Mouse (Mus musculus): ENCODE data around the gene Camk2n2. TPM values are rescaled to one million over a fixed set of nuclear protein-coding genes. Genes with fewer than 3 reads are reported as not detected.
"Not testable (repeated sequence)": the region's sequence is repeated elsewhere in the genome, so short reads cannot be mapped to it uniquely, and the experiment has no call there.

Camk2n2 gene
- polyA plus RNA-seq (2012; rRNA removed), result 21.5 and 22.1 TPM in 2 replicates

DNA sequence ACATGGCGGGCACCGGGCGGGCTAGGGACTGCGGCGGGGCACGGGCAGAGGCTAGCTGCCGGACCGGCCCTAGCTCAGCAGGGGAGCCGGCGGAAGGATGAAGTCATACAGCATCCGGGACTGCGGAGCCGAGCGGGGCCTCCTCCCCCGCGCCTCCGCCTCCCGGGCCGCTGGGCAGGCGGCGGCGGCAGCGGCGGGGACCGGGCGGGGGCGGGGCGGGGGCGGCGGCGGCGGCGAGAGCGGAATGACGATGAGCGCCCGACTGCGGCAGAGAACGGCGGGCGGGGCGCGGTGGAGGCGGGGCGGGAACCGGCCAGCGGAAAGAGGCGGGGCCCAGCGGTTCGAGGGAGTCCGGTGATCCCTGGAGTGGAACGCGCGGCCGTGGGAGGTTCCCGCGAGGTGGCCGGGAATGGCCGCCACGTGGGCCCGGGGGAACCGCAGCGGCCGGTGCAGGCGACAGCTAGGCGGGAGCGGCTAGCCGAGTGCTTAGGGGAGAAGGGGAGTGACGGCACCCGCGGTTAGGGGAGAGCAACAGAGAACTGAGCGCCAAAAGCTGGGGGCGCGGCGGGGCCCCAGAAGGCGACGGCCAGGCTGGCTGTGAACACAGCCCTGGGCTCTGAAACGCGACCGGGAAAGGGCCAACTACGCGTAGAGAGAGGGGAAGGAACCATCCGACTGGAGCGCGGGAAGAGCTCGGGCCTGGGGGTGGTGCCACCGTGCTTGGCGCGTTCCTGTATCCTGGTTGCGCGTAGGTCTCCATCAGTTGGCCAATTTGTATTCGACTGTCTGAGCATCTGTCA is at the start of gene Camk2n2:
Gene Camk2n2, minus strand, starts transcription at position 97 of the 800 bp plus-strand sequence.
- TF ChIP-seq CTCF (IDR thresholded peaks at IDR 0.05; ENCODE audit: control insufficient read depth, insufficient read depth, insufficient replicate concordance, low read depth, low read length) (no peak), POLR2A (IDR thresholded peaks at IDR 0.05; ENCODE audit: control insufficient read depth, low read depth, low read length) (no peak)
- peaks cover 22% of the 10 kb centered on the region for H3K4me1 ChIP-seq (ENCODE audit: control insufficient read depth, insufficient read depth, low read length)
- peaks cover 2% of the 10 kb centered on the region; the same call in 1 of the 2 replicates for H3K27me3 ChIP-seq (ENCODE audit: control insufficient read depth, insufficient read depth, low read length)
- H3K27ac ChIP-seq (ENCODE audit: control insufficient read depth, insufficient read depth, low read depth, low read length), result peak within 1 kb of the TSS; percentile 32
- peak within 1 kb of the TSS; percentile 88 for H3K4me3 ChIP-seq (ENCODE audit: control insufficient read depth, low read depth, low read length)
- no peaks in the 10 kb centered on the region for H3K36me3 ChIP-seq (ENCODE audit: control insufficient read depth, insufficient read depth, low read length)

DNA sequence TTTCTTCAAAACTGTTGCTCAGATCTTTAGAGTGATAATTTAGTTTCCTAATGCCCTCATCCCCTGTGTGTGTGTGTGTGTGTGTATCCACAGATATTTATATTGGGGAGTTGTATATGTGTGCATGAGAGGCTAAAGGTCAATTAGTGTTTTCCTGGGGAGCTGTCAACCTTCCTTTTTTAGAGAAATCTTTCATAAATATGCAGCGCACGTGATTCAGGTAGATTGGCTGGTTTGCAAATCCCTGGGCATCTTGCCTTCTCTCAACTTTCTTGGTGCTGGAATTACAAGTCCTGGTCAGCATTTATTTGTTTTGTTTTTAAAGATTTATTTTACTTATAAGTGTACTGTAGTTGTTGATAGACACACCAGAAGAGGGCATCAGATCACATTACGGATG is 49.2 kb upstream of the Camk2n2 start:
- TF ChIP-seq POLR2A (IDR thresholded peaks at IDR 0.05; ENCODE audit: control insufficient read depth, low read depth, low read length) (no peak), CTCF (IDR thresholded peaks at IDR 0.05; ENCODE audit: control insufficient read depth, insufficient read depth, insufficient replicate concordance, low read depth, low read length) (no peak)
- no peak overlapping the region for H3K27ac ChIP-seq (ENCODE audit: control insufficient read depth, insufficient read depth, low read depth, low read length)
- H3K4me3 ChIP-seq (ENCODE audit: control insufficient read depth, low read depth, low read length), result no peak overlapping the region
- H3K36me3 ChIP-seq (ENCODE audit: control insufficient read depth, insufficient read depth, low read length), result no peaks in the 10 kb centered on the region
- no peaks in the 10 kb centered on the region for H3K27me3 ChIP-seq (ENCODE audit: control insufficient read depth, insufficient read depth, low read length)
- peaks cover 9% of the 10 kb centered on the region for H3K4me1 ChIP-seq (ENCODE audit: control insufficient read depth, insufficient read depth, low read length)

DNA sequence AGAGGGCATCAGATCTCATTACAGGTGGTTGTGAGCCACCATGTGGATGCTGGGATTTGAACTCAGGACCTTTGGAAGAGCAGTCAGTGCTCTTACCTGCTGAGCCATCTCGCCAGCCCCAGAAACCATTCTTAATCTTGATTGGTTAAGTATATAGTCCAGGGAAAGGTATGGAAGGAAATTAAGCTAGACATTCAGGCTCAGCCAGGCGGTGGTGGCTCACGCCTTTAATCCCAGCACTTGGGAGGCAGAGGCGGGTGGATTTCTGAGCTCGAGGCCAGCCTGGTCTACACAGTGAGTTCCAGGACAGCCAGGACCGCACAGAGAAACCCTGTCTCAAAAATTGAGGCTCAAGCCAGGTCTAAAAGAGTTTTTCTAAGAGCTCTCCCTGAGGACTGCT is 46.9 kb upstream of the Camk2n2 start, which contains the start of gene Eif4g1:
Gene Eif4g1, plus strand, starts transcription at position 301 of the 400 bp plus-strand sequence.
- not testable (repeated sequence) for H3K36me3 ChIP-seq (ENCODE audit: control insufficient read depth, insufficient read depth, low read length); H3K4me3 ChIP-seq (ENCODE audit: control insufficient read depth, low read depth, low read length); H3K27me3 ChIP-seq (ENCODE audit: control insufficient read depth, insufficient read depth, low read length); H3K27ac ChIP-seq (ENCODE audit: control insufficient read depth, insufficient read depth, low read depth, low read length); H3K4me1 ChIP-seq (ENCODE audit: control insufficient read depth, insufficient read depth, low read length)

DNA sequence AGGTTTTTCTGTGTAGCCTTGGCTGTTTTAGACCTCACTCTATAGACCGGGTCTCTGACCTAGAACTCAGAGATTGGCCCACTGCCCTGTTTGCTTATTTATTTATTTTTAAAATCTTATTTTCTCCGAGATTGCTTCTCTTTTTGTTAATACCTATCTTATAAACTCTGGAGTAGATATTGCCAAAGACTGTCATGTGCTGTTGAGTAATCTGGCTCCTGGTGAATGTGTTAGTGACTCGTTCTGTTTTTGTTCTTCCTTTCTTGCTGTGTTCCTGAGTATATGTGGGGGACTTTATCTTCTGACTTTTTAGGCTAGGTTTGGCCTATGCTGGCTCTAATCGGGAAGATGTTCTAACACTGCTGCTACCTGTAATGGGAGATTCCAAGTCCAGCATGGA is 36.6 kb upstream of the Camk2n2 start:
- no peaks in the 10 kb centered on the region for H3K27me3 ChIP-seq (ENCODE audit: control insufficient read depth, insufficient read depth, low read length)
- TF ChIP-seq POLR2A (IDR thresholded peaks at IDR 0.05; ENCODE audit: control insufficient read depth, low read depth, low read length), result no peak
- no peak for TF ChIP-seq CTCF (IDR thresholded peaks at IDR 0.05; ENCODE audit: control insufficient read depth, insufficient read depth, insufficient replicate concordance, low read depth, low read length)
- no peak overlapping the region for H3K27ac ChIP-seq (ENCODE audit: control insufficient read depth, insufficient read depth, low read depth, low read length)
- no peaks in the 10 kb centered on the region for H3K4me1 ChIP-seq (ENCODE audit: control insufficient read depth, insufficient read depth, low read length)
- H3K4me3 ChIP-seq (ENCODE audit: control insufficient read depth, low read depth, low read length), result no peak overlapping the region
- peaks cover 2% of the 10 kb centered on the region for H3K36me3 ChIP-seq (ENCODE audit: control insufficient read depth, insufficient read depth, low read length)

DNA sequence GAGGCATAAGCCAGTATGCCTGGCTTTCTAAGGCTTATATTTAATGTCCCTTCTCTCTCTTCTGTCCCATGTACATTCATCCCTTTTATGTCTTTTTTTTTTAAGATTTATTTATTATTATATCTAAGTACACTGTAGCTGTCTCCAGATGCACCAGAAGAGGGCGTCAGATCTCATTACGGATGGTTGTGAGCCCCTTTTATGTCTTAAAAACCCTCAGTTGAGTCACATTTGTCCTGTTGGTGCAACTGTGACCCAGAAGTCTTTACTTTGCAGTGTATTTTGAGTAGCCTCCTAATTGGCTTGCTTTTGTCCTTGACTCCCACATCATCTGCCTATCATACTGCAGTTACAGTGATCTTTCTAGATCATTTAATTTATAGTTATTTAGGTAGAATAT is 32.2 kb upstream of the Camk2n2 start:
- H3K27me3 ChIP-seq (ENCODE audit: control insufficient read depth, insufficient read depth, low read length), result no peaks in the 10 kb centered on the region
- no peaks in the 10 kb centered on the region; the same call in 1 of the 2 replicates for H3K4me1 ChIP-seq (ENCODE audit: control insufficient read depth, insufficient read depth, low read length)
- no peak overlapping the region for H3K27ac ChIP-seq (ENCODE audit: control insufficient read depth, insufficient read depth, low read depth, low read length)
- H3K36me3 ChIP-seq (ENCODE audit: control insufficient read depth, insufficient read depth, low read length), result peaks cover 2% of the 10 kb centered on the region
- TF ChIP-seq POLR2A (IDR thresholded peaks at IDR 0.05; ENCODE audit: control insufficient read depth, low read depth, low read length) (no peak), CTCF (IDR thresholded peaks at IDR 0.05; ENCODE audit: control insufficient read depth, insufficient read depth, insufficient replicate concordance, low read depth, low read length) (no peak)
- no peak overlapping the region for H3K4me3 ChIP-seq (ENCODE audit: control insufficient read depth, low read depth, low read length)

DNA sequence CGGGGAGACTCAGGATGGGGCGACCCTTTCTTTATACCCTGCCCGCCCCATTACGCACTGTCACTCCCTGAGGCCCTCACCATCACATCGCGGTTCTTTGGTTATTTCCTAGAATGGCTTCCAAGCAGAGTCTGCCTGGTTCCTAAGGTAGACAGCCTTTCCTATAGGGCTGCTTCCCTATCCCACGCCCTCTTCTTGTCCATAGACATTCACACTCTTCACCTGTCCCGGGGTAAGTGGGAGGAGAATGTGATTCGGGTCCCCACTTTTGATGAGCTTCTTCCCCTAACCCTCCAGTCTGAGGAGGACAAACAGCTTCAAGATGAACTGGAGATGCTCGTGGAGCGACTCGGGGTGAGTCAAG is 30.8 kb upstream of the Camk2n2 start:
- H3K4me3 ChIP-seq (ENCODE audit: control insufficient read depth, low read depth, low read length), result peak overlapping the region; percentile 94
- H3K27ac ChIP-seq (ENCODE audit: control insufficient read depth, insufficient read depth, low read depth, low read length), result peak overlapping the region; percentile 74
- H3K36me3 ChIP-seq (ENCODE audit: control insufficient read depth, insufficient read depth, low read length), result no peaks in the 10 kb centered on the region; the same call in none of the 2 replicates
- H3K4me1 ChIP-seq (ENCODE audit: control insufficient read depth, insufficient read depth, low read length), result no peaks in the 10 kb centered on the region; the same call in 1 of the 2 replicates
- TF ChIP-seq CTCF (IDR thresholded peaks at IDR 0.05; ENCODE audit: control insufficient read depth, insufficient read depth, insufficient replicate concordance, low read depth, low read length) (no peak), POLR2A (IDR thresholded peaks at IDR 0.05; ENCODE audit: control insufficient read depth, low read depth, low read length) (no peak)
- H3K27me3 ChIP-seq (ENCODE audit: control insufficient read depth, insufficient read depth, low read length), result no peaks in the 10 kb centered on the region

DNA sequence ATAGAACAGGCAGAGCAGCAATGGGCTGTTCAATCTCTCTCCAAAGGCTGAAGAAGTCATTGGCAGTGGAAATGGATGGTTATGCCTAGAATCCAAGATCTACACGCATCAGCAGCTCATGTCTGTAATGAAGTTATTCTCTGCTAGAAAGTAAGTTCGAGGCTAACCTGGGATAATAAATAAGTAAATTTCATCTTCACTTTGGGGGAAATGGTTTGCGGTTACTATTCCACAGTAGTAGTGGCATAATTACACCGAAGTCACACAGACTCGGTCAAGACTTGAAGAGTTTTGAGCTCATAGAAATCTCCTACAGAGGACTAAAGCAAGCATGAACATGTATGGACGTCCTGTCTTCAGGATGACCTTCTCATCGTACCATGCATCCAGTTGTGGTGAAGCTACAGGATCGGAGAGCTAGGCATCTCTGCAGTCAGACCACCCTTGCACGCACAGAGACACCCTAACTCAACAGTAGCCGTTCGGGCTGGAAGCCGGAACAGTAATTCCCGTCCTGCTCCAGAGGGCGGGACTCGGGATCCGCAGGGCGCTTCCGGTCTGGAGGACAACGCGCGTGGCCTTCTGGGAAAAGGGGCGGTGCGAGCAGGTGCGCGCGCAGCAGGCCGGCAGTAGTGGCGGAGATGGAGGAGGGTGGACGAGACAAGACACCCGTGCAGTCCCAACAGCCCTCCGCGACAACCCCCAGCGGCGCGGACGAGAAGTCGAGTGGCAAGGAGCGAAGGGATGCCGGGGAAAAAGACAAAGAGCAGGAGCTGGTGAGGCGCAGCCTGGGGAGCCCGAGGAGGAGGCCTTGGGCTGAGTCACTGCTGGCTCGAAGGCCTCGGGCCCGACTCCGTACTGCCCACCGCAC is 30.2 kb upstream of the Camk2n2 start, which contains the start of gene Psmd2:
Gene Psmd2, plus strand, starts transcription at position 577 of the 871 bp plus-strand sequence.
- peak within 1 kb of the TSS; percentile 90 for H3K27ac ChIP-seq (ENCODE audit: control insufficient read depth, insufficient read depth, low read depth, low read length)
- TF ChIP-seq POLR2A (IDR thresholded peaks at IDR 0.05; ENCODE audit: control insufficient read depth, low read depth, low read length), result peak; percentile 98
- TF ChIP-seq CTCF (IDR thresholded peaks at IDR 0.05; ENCODE audit: control insufficient read depth, insufficient read depth, insufficient replicate concordance, low read depth, low read length), result no peak
- no peaks in the 10 kb centered on the region; the same call in none of the 2 replicates for H3K36me3 ChIP-seq (ENCODE audit: control insufficient read depth, insufficient read depth, low read length)
- peak within 1 kb of the TSS; percentile 94 for H3K4me3 ChIP-seq (ENCODE audit: control insufficient read depth, low read depth, low read length)
- H3K27me3 ChIP-seq (ENCODE audit: control insufficient read depth, insufficient read depth, low read length), result no peaks in the 10 kb centered on the region
- H3K4me1 ChIP-seq (ENCODE audit: control insufficient read depth, insufficient read depth, low read length), result no peaks in the 10 kb centered on the region; the same call in 1 of the 2 replicates
